Mouse (Mus musculus) kidney, adult 2 months (tissue): ENCODE results near the gene Dhx37.
A peak's percentile ranks its signal among the peaks of the same experiment; 100 is the strongest.

Experiments
- CTCF ChIP-seq: fragments of 200-500 bp; conservative IDR thresholded peaks from 2 replicates; pipeline ENCODE4 v1.5.1; 2011; ENCODE audit warnings: low read depth, mild to moderate bottlenecking, control low read depth, low read length, moderate library complexity, mixed read lengths; ENCODE audit not compliant: insufficient read depth, insufficient read length
- POLR2A ChIP-seq: fragments of 200-500 bp; IDR thresholded peaks from one replicate; pipeline ENCODE4 v1.6.1; 2011; ENCODE audit warnings: low read depth, low read length, control low read depth

DNA sequence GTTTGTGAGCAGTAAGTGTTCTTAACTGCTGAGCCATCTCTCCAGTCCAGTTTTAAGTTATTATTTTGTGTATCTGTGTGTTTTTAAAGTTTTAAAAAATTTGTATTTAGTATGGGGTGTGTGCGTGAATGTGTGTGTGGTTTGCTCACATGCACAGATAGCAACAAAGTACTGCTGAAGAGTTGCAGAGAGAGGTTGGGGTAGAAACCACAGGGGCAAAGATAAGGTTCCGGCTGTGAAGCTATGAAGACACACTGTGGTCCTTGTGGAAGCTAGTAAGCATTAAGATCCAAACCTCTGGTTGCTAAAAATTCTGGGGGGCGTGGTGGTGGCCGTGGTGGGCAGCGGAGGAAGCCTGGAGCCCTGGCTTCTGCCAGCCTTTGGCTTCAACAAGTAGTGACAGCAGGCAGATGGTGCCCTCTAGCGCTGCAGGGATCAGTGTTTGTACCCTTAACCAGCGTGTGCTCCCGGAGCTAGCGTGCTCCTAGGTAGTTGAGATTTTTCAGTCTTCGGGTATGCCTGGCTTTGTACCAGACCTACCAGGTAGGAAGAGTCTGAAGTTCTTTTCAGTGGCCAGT lies 28.0 kb upstream of the Dhx37 start:
- TF ChIP-seq CTCF (peak; percentile 87), POLR2A (no peak)
